Mouse (Mus musculus): ENCODE results near the gene Cnih3. TPM values are rescaled to one million over a fixed set of nuclear protein-coding genes. Genes with fewer than 3 reads are reported as not detected.

Gene Cnih3
- total RNA-seq, 4 experiments from 2014 or later = not detected

- no peak for DNase-seq (ENCODE audit: low spot score in 2 of 2)
These were observed 95.1 kb downstream of the Cnih3 start for GRCm38 (mm10) chr1:181447576-181447975.

- no peak for DNase-seq (ENCODE audit: low spot score in 2 of 2)
These were observed 95.6 kb downstream of the Cnih3 start for GRCm38 (mm10) chr1:181448041-181448440.

- no peak for DNase-seq (ENCODE audit: low spot score in 2 of 2)
These were observed 100.7 kb downstream of the Cnih3 start for GRCm38 (mm10) chr1:181453106-181453505.

GRCm38 (mm10) chr1:181456911-181457310, 104.5 kb downstream of the Cnih3 start:
- no peak for DNase-seq (ENCODE audit: low spot score in 2 of 2)

GRCm38 (mm10) chr1:181459431-181460105, 107.1 kb downstream of the Cnih3 start:
- DNase-seq (ENCODE audit: low spot score in 2 of 2) = no peak

GRCm38 (mm10) chr1:181460283-181460682, 107.9 kb downstream of the Cnih3 start:
- no peak for DNase-seq (ENCODE audit: low spot score in 2 of 2)

- DNase-seq (ENCODE audit: low spot score in 2 of 2) = no peak
These were observed 109.1 kb downstream of the Cnih3 start for GRCm38 (mm10) chr1:181461484-181461883.

- no peak for DNase-seq (ENCODE audit: low spot score in 2 of 2)
These were observed 109.8 kb downstream of the Cnih3 start for GRCm38 (mm10) chr1:181462051-181462905.

- no peak for DNase-seq (ENCODE audit: low spot score in 2 of 2)
These were observed 110.4 kb downstream of the Cnih3 start for GRCm38 (mm10) chr1:181462906-181463179.

GRCm38 (mm10) chr1:181465027-181465426, 112.6 kb downstream of the Cnih3 start:
- DNase-seq (ENCODE audit: low spot score in 2 of 2) = no peak

- no peak for DNase-seq (ENCODE audit: low spot score in 2 of 2)
These were observed 113.6 kb downstream of the Cnih3 start for GRCm38 (mm10) chr1:181466040-181466439.

- DNase-seq (ENCODE audit: low spot score in 2 of 2) = no peak
These were observed 114.3 kb downstream of the Cnih3 start for GRCm38 (mm10) chr1:181466601-181467320.

GRCm38 (mm10) chr1:181467321-181467670, 114.9 kb downstream of the Cnih3 start:
- no peak for DNase-seq (ENCODE audit: low spot score in 2 of 2)

- DNase-seq (ENCODE audit: low spot score in 2 of 2) = no peak
These were observed 117.0 kb downstream of the Cnih3 start for GRCm38 (mm10) chr1:181469415-181469814.

GRCm38 (mm10) chr1:181476141-181476540, 123.7 kb downstream of the Cnih3 start:
- no peak for DNase-seq (ENCODE audit: low spot score in 2 of 2)

GRCm38 (mm10) chr1:181476557-181476956, 124.1 kb downstream of the Cnih3 start:
- no peak for DNase-seq (ENCODE audit: low spot score in 2 of 2)

- no peak for DNase-seq (ENCODE audit: low spot score in 2 of 2)
These were observed 132.3 kb downstream of the Cnih3 start for GRCm38 (mm10) chr1:181484696-181485095.

GRCm38 (mm10) chr1:181503471-181503870, 151.0 kb downstream of the Cnih3 start:
- DNase-seq (ENCODE audit: low spot score in 2 of 2) = no peak

- DNase-seq (ENCODE audit: low spot score in 2 of 2) = no peak
These were observed 152.9 kb downstream of the Cnih3 start for GRCm38 (mm10) chr1:181505367-181505766.
